Mouse (Mus musculus): ENCODE measurements around the gene Siglece. TPM values are rescaled to one million over a fixed set of nuclear protein-coding genes. Genes with fewer than 3 reads are reported as not detected.
A peak's percentile ranks its signal among the peaks of the same experiment; 100 is the strongest.
"Not testable (repeated sequence)": the region's sequence is repeated elsewhere in the genome, so short reads cannot be mapped to it uniquely, and the experiment has no call there.

Gene Siglece
- polyA plus RNA-seq, 1 experiment: 2.2 TPM

DNA sequence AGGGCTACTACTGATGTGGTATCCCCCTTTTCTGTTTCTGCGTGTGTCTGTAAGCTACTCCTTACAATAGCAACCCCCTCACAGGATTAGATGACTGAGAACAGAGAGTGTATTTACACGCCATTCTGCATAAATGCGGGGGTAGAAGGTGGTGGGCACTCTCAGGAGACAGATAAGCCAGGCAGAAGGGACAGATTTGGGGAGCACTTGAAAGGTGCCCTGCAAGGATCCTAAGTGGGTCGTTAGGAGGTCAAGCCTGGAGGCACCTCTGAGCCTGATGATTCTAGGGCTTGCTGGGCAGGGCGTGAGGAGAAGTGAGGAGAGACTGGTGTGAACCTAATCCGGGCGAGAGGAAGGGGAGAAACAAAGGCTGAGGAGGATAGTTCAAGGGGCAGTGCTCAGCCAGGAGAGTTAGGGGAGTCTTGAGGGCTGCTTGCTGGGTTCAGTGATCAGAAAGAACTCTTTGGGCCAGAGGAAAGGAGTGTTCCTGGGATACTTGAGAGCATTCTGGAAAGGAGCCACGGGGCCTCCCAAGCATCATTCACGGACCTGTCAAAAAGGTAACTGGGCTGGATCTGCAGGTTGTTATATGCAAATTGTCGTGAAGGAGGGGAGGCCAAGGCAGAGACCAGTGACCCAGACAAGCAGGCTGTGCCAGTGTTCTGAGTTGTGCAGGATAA, 12.8 kb upstream of the Siglece start:
- Histone ChIP-seq H3K27ac (ENCODE audit: insufficient read depth, low read depth, low read length) (no peak overlapping the region), H3K4me1 (ENCODE audit: control insufficient read depth, insufficient read depth, insufficient read length, low read length) (peaks cover 13% of the 10 kb centered on the region), H3K36me3 (ENCODE audit: control insufficient read depth, insufficient read depth, low read length) (peaks cover 29% of the 10 kb centered on the region), H3K4me3 (ENCODE audit: low read depth, low read length) (peak overlapping the region; percentile 45), H3K27me3 (ENCODE audit: control insufficient read depth, insufficient read depth, low read length) (no peaks in the 10 kb centered on the region)
- TF ChIP-seq CTCF (IDR thresholded peaks at IDR 0.05; ENCODE audit: extremely low read depth, insufficient read length, insufficient replicate concordance, low read depth, low read length): no peak
- no peak for TF ChIP-seq POLR2A (IDR thresholded peaks at IDR 0.05; ENCODE audit: low read depth, low read length)
- WGBS: 8% methylated on average over 10 of the region's 10 CpGs

DNA sequence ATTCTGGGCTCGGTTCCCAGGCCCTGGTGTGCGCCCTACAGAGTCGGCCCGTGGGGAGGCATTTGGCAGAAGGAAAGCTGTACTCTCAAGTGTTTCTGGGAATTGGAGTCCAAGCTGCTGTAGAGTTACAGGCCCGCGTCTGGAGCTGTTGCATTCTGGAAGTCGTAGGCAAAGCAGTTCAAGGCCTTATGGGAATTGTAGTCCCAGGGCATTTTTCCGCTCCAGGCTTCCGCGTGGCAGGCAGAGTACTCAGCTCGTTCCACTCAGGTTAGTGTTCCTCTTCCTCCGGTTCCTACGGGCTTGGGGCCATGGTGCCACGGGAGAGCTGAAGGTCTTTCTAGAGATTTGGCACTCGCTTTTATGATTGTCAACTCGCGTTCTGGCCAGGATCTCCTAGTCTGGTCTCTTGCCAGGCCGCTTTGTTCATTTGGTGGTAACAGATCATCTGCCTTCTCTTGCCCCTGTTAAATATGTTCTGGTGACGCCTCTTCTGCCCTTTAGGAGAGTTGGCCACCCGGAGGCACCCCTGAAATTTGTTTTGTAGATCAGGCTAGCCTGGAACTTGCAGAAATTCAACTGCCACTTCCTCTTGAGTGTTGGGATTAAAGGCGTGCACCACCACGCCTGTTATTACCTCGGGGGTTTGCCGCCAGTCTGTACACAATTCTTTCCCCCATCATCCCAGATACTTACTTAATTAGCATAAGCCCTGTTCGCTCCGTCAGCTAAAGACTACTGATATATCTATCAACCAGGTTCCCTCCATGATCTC, 12.0 kb upstream of the Siglece start, which contains the start of gene Ctu1:
Ctu1 (plus strand) TSS at position 208 of the 772 bp plus-strand sequence.
- Histone ChIP-seq H3K4me1 (ENCODE audit: control insufficient read depth, insufficient read depth, insufficient read length, low read length) (peaks cover 13% of the 10 kb centered on the region), H3K27me3 (ENCODE audit: control insufficient read depth, insufficient read depth, low read length) (no peaks in the 10 kb centered on the region), H3K27ac (ENCODE audit: insufficient read depth, low read depth, low read length) (peak within 1 kb of the TSS; percentile 65), H3K36me3 (ENCODE audit: control insufficient read depth, insufficient read depth, low read length) (peaks cover 21% of the 10 kb centered on the region), H3K4me3 (ENCODE audit: low read depth, low read length) (peak within 1 kb of the TSS; percentile 85)
- under 1% methylated on average over 26 of the region's 26 CpGs for WGBS
- peak; percentile 24; the same call in 1 of the 2 replicates for TF ChIP-seq POLR2A (IDR thresholded peaks at IDR 0.05; ENCODE audit: low read depth, low read length)
- TF ChIP-seq CTCF (IDR thresholded peaks at IDR 0.05; ENCODE audit: extremely low read depth, insufficient read length, insufficient replicate concordance, low read depth, low read length): no peak

DNA sequence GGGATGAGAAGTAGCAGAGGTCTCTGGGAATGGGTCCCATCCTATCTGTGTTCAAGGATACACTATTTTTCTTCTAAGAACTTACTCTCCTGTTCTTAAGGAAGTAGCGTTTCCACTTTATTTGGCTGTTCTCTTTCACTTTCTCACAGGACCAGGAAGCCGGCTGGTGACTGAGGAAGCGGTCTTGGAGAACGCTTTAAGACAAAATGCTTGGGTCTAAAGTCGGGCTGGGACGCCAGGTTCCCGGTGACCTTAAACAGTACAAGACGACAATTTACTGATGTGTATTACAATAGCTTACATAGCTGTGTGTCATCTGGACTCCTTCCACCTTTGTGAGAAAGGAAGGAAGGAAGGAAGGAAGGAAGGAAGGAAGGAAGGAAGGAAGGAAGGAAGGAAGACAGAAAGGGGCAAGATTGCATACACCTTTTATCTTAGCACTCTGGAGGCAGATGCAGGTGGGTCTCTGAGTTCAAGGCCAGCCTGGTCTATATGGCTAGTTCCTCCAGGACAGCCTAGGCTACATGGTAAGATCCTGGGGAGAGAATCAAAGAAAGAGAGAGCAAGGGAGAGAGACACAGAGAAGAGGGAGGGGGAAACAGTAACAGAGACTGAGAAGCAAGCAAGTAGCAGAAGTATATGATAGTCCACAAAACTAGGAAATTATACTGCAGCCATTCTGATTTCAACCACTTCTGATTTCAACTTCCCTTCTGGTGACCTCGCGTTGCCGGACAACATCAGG, 11.3 kb upstream of the Siglece start:
- H3K27ac ChIP-seq (ENCODE audit: insufficient read depth, low read depth, low read length): peak overlapping the region; percentile 65
- WGBS: 64% methylated on average over 11 of the region's 11 CpGs
- peaks cover 14% of the 10 kb centered on the region for H3K36me3 ChIP-seq (ENCODE audit: control insufficient read depth, insufficient read depth, low read length)
- peaks cover 13% of the 10 kb centered on the region for H3K4me1 ChIP-seq (ENCODE audit: control insufficient read depth, insufficient read depth, insufficient read length, low read length)
- no peak for TF ChIP-seq CTCF (IDR thresholded peaks at IDR 0.05; ENCODE audit: extremely low read depth, insufficient read length, insufficient replicate concordance, low read depth, low read length)
- TF ChIP-seq POLR2A (IDR thresholded peaks at IDR 0.05; ENCODE audit: low read depth, low read length): no peak
- peak overlapping the region; percentile 85 for H3K4me3 ChIP-seq (ENCODE audit: low read depth, low read length)
- H3K27me3 ChIP-seq (ENCODE audit: control insufficient read depth, insufficient read depth, low read length): no peaks in the 10 kb centered on the region

DNA sequence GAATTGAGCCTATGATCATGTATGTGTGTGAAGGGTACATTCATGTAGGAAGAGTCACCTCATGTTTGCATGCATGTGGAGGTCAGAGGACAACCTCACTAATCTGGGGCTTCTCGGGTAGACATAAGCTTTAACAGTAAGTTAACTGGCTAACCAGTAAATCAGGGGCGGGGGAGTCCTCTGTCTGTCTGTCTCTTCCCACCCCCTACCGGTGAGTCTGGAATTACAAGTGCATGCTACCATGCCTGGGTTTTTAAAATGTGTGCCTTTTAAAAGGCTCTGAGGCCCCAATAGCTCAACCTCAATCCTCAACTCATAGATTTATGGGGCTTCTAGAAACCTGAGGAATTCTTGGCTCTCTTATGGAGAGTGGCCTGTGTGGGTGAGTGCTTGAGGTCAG, 8.6 kb upstream of the Siglece start:
- Histone ChIP-seq H3K4me3 (ENCODE audit: low read depth, low read length) (no peak overlapping the region), H3K36me3 (ENCODE audit: control insufficient read depth, insufficient read depth, low read length) (no peaks in the 10 kb centered on the region), H3K27me3 (ENCODE audit: control insufficient read depth, insufficient read depth, low read length) (no peaks in the 10 kb centered on the region), H3K4me1 (ENCODE audit: control insufficient read depth, insufficient read depth, insufficient read length, low read length) (peaks cover 13% of the 10 kb centered on the region), H3K27ac (ENCODE audit: insufficient read depth, low read depth, low read length) (no peak overlapping the region)
- 18% methylated on average over 3 of the region's 3 CpGs for WGBS
- no peak for TF ChIP-seq POLR2A (IDR thresholded peaks at IDR 0.05; ENCODE audit: low read depth, low read length)
- no peak for TF ChIP-seq CTCF (IDR thresholded peaks at IDR 0.05; ENCODE audit: extremely low read depth, insufficient read length, insufficient replicate concordance, low read depth, low read length)

- not testable (repeated sequence) for H3K36me3 ChIP-seq (ENCODE audit: control insufficient read depth, insufficient read depth, low read length); H3K4me3 ChIP-seq (ENCODE audit: low read depth, low read length); H3K27me3 ChIP-seq (ENCODE audit: control insufficient read depth, insufficient read depth, low read length); H3K27ac ChIP-seq (ENCODE audit: insufficient read depth, low read depth, low read length)
- peaks cover 13% of the 10 kb centered on the region for H3K4me1 ChIP-seq (ENCODE audit: control insufficient read depth, insufficient read depth, insufficient read length, low read length)
- WGBS: 53% methylated on average over 4 of the region's 4 CpGs
Observed at GRCm38 (mm10) chr7:43667221-43667620, 7.3 kb upstream of the Siglece start.

DNA sequence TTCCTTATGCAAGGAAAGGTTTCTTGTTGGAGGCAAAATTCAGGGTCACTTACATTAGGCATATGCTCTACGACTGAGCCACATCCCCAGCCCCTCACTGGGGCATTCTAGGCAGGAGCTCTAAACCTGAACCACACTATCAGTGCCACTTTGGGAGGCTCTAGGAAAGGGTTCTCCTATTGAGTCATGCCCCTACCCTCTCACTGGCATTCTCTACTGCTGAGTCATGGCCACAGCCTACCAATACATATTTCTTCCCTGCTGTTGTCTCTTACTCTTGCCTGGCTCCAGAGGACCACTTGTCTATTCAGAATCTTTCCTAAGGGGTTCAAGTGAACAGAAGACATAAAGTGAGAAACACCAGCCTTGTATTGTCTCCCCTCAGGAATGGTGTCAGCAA, 2.8 kb upstream of the Siglece start:
- no peak for TF ChIP-seq CTCF (IDR thresholded peaks at IDR 0.05; ENCODE audit: extremely low read depth, insufficient read length, insufficient replicate concordance, low read depth, low read length)
- no peak for TF ChIP-seq POLR2A (IDR thresholded peaks at IDR 0.05; ENCODE audit: low read depth, low read length)
- WGBS: 83% methylated on average over 1 of the region's 1 CpGs
- Histone ChIP-seq H3K36me3 (ENCODE audit: control insufficient read depth, insufficient read depth, low read length) (no peaks in the 10 kb centered on the region), H3K27me3 (ENCODE audit: control insufficient read depth, insufficient read depth, low read length) (no peaks in the 10 kb centered on the region), H3K4me1 (ENCODE audit: control insufficient read depth, insufficient read depth, insufficient read length, low read length) (no peaks in the 10 kb centered on the region), H3K27ac (ENCODE audit: insufficient read depth, low read depth, low read length) (no peak overlapping the region), H3K4me3 (ENCODE audit: low read depth, low read length) (no peak overlapping the region)

DNA sequence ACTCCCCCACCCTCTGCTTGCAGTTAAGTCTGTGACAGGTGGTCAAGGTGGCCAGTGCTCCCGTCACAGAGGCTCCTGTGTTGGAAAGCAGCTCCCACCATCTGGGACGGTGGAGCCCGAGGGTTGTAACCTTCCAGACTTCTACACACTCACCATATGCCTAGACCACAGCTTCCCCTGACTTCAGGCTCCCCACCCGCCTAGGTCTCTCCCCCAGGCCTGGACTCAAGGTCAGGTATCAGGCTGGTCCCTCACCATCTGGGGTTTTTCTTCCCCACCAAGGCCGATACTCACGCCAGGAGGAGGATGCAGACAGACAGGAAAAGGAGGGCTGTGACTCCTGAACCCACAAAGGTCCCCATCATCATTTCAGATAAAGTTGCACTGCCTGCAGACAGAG, 3.7 kb downstream of the Siglece start:
- no peaks in the 10 kb centered on the region for H3K27me3 ChIP-seq (ENCODE audit: control insufficient read depth, insufficient read depth, low read length)
- H3K36me3 ChIP-seq (ENCODE audit: control insufficient read depth, insufficient read depth, low read length): no peaks in the 10 kb centered on the region
- peak overlapping the region; percentile 10 for H3K4me3 ChIP-seq (ENCODE audit: low read depth, low read length)
- H3K27ac ChIP-seq (ENCODE audit: insufficient read depth, low read depth, low read length): no peak overlapping the region
- no peaks in the 10 kb centered on the region for H3K4me1 ChIP-seq (ENCODE audit: control insufficient read depth, insufficient read depth, insufficient read length, low read length)
- WGBS: 58% methylated on average over 6 of the region's 6 CpGs
- TF ChIP-seq POLR2A (IDR thresholded peaks at IDR 0.05; ENCODE audit: low read depth, low read length): no peak
- TF ChIP-seq CTCF (IDR thresholded peaks at IDR 0.05; ENCODE audit: extremely low read depth, insufficient read length, insufficient replicate concordance, low read depth, low read length): no peak
